Mouse (Mus musculus): ENCODE measurements around the gene Dnajb14. TPM values are rescaled to one million over a fixed set of nuclear protein-coding genes. Genes with fewer than 3 reads are reported as not detected.
"Not testable (repeated sequence)": the region's sequence is repeated elsewhere in the genome, so short reads cannot be mapped to it uniquely, and the experiment has no call there.

Dnajb14 gene
- polyA plus RNA-seq, 1 experiment: 1.8 TPM

DNA sequence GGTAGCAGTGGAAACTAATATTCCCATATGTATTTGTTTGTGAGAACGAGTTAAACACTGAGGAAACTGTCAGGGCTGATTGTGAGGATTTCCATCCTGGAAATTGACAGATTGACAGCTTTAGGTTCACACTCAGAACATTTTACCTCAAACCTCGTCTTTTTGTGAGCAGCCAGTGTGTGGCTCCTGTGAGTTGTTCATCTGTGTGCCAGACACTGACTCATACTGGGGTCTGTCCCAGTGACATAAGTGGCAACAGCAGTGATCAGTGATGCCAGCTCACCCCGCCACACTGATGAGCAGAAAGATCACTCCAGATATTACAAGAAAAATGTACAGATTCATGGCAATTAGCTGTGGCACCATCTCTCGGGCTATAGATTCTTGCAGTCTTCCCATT, 92.0 kb downstream of the Dnajb14 start:
- no peaks in the 10 kb centered on the region for H3K79me2 ChIP-seq (ENCODE audit: control insufficient read depth, insufficient read depth)
- H3K79me3 ChIP-seq (ENCODE audit: low read depth): no peaks in the 10 kb centered on the region
- H3K4me3 ChIP-seq (ENCODE audit: insufficient read depth, poor library complexity, severe bottlenecking): no peak overlapping the region
- H3ac ChIP-seq (ENCODE audit: control insufficient read depth, insufficient read length, low read depth): no peak overlapping the region
- TF ChIP-seq USF1 (IDR thresholded peaks at IDR 0.05; ENCODE audit: low read depth) (no peak), MYOD1 (IDR thresholded peaks at IDR 0.05; ENCODE audit: control insufficient read depth, insufficient read length, low read depth) (no peak), CEBPB (IDR thresholded peaks at IDR 0.05; ENCODE audit: low read depth) (no peak), MAX (IDR thresholded peaks at IDR 0.05) (no peak), FOSL1 (IDR thresholded peaks at IDR 0.05; ENCODE audit: insufficient read depth, low read length, poor library complexity, severe bottlenecking) (no peak), MYOG (IDR thresholded peaks at IDR 0.05; ENCODE audit: control insufficient read depth, extremely low read depth, insufficient read length) (no peak), CTCF (IDR thresholded peaks at IDR 0.05; ENCODE audit: control insufficient read depth, insufficient read depth, insufficient read length) (no peak)
- no peaks in the 10 kb centered on the region for H3K36me3 ChIP-seq (ENCODE audit: control insufficient read depth, insufficient read depth)
- no peaks in the 10 kb centered on the region for H3K27me3 ChIP-seq (ENCODE audit: control insufficient read depth, insufficient read depth, insufficient read length)

DNA sequence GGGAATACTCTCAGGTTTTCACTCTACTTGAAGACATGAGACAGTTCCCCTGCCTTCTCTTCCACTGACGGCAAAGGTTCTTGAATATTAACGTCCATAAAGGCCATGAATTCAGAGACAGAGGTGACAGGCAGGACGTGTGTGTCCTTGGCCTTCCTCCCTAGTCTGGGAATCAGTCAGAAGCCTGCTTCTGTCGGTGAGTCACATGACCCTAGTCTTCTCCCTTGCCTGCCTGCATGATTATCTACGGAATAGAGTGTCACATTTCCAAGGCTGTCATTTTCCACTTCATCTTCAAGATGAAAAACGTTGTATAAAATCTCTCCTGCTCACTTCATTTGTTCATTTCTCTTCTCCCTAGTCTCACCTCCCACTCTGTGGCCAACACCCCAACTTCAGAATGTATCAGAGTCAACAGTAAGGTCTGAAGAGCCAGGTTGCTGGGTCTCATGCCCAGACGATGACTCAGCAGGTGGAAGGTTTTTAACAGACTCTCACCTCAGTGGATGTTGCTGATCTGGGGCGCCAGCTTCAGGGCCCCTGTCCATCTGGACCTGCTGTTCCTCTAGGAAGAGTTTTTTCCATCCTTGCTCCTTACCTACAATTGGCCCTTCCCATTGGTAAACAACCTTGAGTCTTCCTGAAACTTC, 94.4 kb downstream of the Dnajb14 start:
- H3K79me3 ChIP-seq (ENCODE audit: low read depth): no peaks in the 10 kb centered on the region
- no peak overlapping the region for H3ac ChIP-seq (ENCODE audit: control insufficient read depth, insufficient read length, low read depth)
- H3K79me2 ChIP-seq (ENCODE audit: control insufficient read depth, insufficient read depth): no peaks in the 10 kb centered on the region
- no peak for TF ChIP-seq FOSL1 (IDR thresholded peaks at IDR 0.05; ENCODE audit: insufficient read depth, low read length, poor library complexity, severe bottlenecking)
- no peak for TF ChIP-seq MAX (IDR thresholded peaks at IDR 0.05)
- no peak for TF ChIP-seq MYOG (IDR thresholded peaks at IDR 0.05; ENCODE audit: control insufficient read depth, extremely low read depth, insufficient read length)
- TF ChIP-seq USF1 (IDR thresholded peaks at IDR 0.05; ENCODE audit: low read depth): no peak
- TF ChIP-seq MYOD1 (IDR thresholded peaks at IDR 0.05; ENCODE audit: control insufficient read depth, insufficient read length, low read depth): no peak
- TF ChIP-seq CEBPB (IDR thresholded peaks at IDR 0.05; ENCODE audit: low read depth): no peak
- H3K36me3 ChIP-seq (ENCODE audit: control insufficient read depth, insufficient read depth): no peaks in the 10 kb centered on the region
- no peaks in the 10 kb centered on the region for H3K27me3 ChIP-seq (ENCODE audit: control insufficient read depth, insufficient read depth, insufficient read length)
- H3K4me3 ChIP-seq (ENCODE audit: insufficient read depth, poor library complexity, severe bottlenecking): no peak overlapping the region

DNA sequence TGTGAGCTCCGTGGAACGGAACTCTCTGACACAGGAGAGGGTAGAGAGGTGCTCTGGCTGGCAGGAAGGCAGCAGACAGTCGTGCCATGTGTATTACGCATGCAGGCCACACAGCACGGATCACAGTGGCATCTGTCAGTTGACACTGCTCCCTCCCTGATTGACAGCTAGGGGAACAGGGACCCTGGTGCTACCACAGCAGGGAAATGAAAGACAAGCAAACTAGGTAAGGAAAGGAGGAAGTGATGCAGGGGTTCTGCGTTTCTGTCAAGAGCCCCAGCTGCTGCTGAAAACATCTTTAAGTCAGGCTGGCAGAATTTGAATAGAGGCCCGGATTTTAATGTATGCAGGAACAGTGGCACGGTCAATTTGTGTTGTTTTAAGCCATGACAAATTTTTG, 96.0 kb downstream of the Dnajb14 start:
- no peaks in the 10 kb centered on the region for H3K36me3 ChIP-seq (ENCODE audit: control insufficient read depth, insufficient read depth)
- H3K79me2 ChIP-seq (ENCODE audit: control insufficient read depth, insufficient read depth): no peaks in the 10 kb centered on the region
- no peaks in the 10 kb centered on the region for H3K27me3 ChIP-seq (ENCODE audit: control insufficient read depth, insufficient read depth, insufficient read length)
- no peak overlapping the region for H3K4me3 ChIP-seq (ENCODE audit: insufficient read depth, poor library complexity, severe bottlenecking)
- H3K79me3 ChIP-seq (ENCODE audit: low read depth): no peaks in the 10 kb centered on the region
- no peak overlapping the region for H3ac ChIP-seq (ENCODE audit: control insufficient read depth, insufficient read length, low read depth)
- TF ChIP-seq CTCF (IDR thresholded peaks at IDR 0.05; ENCODE audit: control insufficient read depth, insufficient read depth, insufficient read length) (no peak), CEBPB (IDR thresholded peaks at IDR 0.05; ENCODE audit: low read depth) (no peak), FOSL1 (IDR thresholded peaks at IDR 0.05; ENCODE audit: insufficient read depth, low read length, poor library complexity, severe bottlenecking) (no peak), USF1 (IDR thresholded peaks at IDR 0.05; ENCODE audit: low read depth) (no peak), MYOG (IDR thresholded peaks at IDR 0.05; ENCODE audit: control insufficient read depth, extremely low read depth, insufficient read length) (no peak), MYOD1 (IDR thresholded peaks at IDR 0.05; ENCODE audit: control insufficient read depth, insufficient read length, low read depth) (no peak), MAX (IDR thresholded peaks at IDR 0.05) (no peak)

DNA sequence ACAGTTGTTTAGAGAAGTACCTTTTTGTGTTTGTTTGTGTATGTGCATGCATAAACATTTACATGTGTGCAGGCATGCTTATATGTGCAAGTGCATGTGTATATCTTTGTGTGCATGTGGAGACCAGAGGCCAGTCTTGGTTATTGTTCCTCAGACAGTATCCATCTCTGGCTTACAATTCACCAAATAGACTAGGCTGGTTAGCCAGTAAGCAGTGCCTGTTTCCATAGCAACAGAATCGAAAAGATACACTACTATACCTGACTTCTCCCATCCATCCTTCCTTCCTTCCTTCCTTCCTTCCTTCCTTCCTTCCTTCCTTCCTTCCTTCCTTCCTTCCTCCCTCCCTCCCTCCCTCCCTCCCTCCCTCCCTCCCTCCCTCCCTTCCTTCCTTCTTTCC, 96.5 kb downstream of the Dnajb14 start:
- H3ac ChIP-seq (ENCODE audit: control insufficient read depth, insufficient read length, low read depth); H3K4me3 ChIP-seq (ENCODE audit: insufficient read depth, poor library complexity, severe bottlenecking); H3K79me2 ChIP-seq (ENCODE audit: control insufficient read depth, insufficient read depth); H3K79me3 ChIP-seq (ENCODE audit: low read depth); H3K27me3 ChIP-seq (ENCODE audit: control insufficient read depth, insufficient read depth, insufficient read length); H3K36me3 ChIP-seq (ENCODE audit: control insufficient read depth, insufficient read depth): not testable (repeated sequence)

Other genes starting within 250 kb of the Dnajb14 start
- gene Ddit4l, start 246.1 kb upstream of the Dnajb14 start, polyA plus RNA-seq (2012; fragmentation: generic; extraction: Trizol): 1.8 TPM
- not detected for gene Gm21962, start 196.2 kb upstream of the Dnajb14 start, polyA plus RNA-seq (2012; fragmentation: generic; extraction: Trizol)
- gene H2afz, start 3.2 kb upstream of the Dnajb14 start, polyA plus RNA-seq (2012; fragmentation: generic; extraction: Trizol): 2,637 TPM
- 39.1 TPM for gene Lamtor3, start 50.8 kb downstream of the Dnajb14 start, polyA plus RNA-seq (2012; fragmentation: generic; extraction: Trizol)
- 0.15 TPM for gene Dapp1, start 113.9 kb downstream of the Dnajb14 start, polyA plus RNA-seq (2012; fragmentation: generic; extraction: Trizol)
- 6.5 TPM for gene 1110002E22Rik, start 197.4 kb downstream of the Dnajb14 start, polyA plus RNA-seq (2012; fragmentation: generic; extraction: Trizol)
- 0.16 TPM for gene Gm5105, start 199.7 kb downstream of the Dnajb14 start, polyA plus RNA-seq (2012; fragmentation: generic; extraction: Trizol)

Data from C2C12 (cell line).